Mouse (Mus musculus): ENCODE results near the gene Gapvd1. TPM values are rescaled to one million over a fixed set of nuclear protein-coding genes. Genes with fewer than 3 reads are reported as not detected.

Gene Gapvd1
- polyA plus RNA-seq, 1 experiment: 86.3 TPM

GRCm38 (mm10) chr2:34630445-34630844, 124.6 kb downstream of the Gapvd1 start:
- H3K36me3 ChIP-seq (ENCODE audit: control insufficient read depth, insufficient read depth, low read length, poor library complexity, severe bottlenecking): no peaks in the 10 kb centered on the region
- H3K27ac ChIP-seq (ENCODE audit: insufficient read depth, low read length): no peak overlapping the region
- H3K27me3 ChIP-seq (ENCODE audit: control insufficient read depth, insufficient read depth, low read length, poor library complexity, severe bottlenecking): no peaks in the 10 kb centered on the region
- H3K4me1 ChIP-seq (ENCODE audit: control insufficient read depth, insufficient read depth, low read length): no peaks in the 10 kb centered on the region
- no peak overlapping the region for H3K9ac ChIP-seq (ENCODE audit: low read depth, poor library complexity, severe bottlenecking)
- H3K9me3 ChIP-seq (replicated peaks; ENCODE audit: control insufficient read depth, insufficient read depth, low read length, poor library complexity, severe bottlenecking): no peaks in the 10 kb centered on the region
- TF ChIP-seq CTCF (IDR thresholded peaks at IDR 0.05; ENCODE audit: low read depth, low read length): no peak
- no peak for TF ChIP-seq POLR2A (IDR thresholded peaks at IDR 0.05; ENCODE audit: insufficient read depth, low read length)
- TF ChIP-seq EP300 (IDR thresholded peaks at IDR 0.05; ENCODE audit: insufficient read depth, low read depth, low read length): no peak
- H3K4me3 ChIP-seq (ENCODE audit: low read depth, low read length): no peak overlapping the region

- H3K36me3 ChIP-seq (ENCODE audit: control insufficient read depth, insufficient read depth, low read length, poor library complexity, severe bottlenecking): no peaks in the 10 kb centered on the region
- H3K4me1 ChIP-seq (ENCODE audit: control insufficient read depth, insufficient read depth, low read length): no peaks in the 10 kb centered on the region
- no peak overlapping the region for H3K27ac ChIP-seq (ENCODE audit: insufficient read depth, low read length)
- TF ChIP-seq EP300 (IDR thresholded peaks at IDR 0.05; ENCODE audit: insufficient read depth, low read depth, low read length) (no peak), CTCF (IDR thresholded peaks at IDR 0.05; ENCODE audit: low read depth, low read length) (no peak), POLR2A (IDR thresholded peaks at IDR 0.05; ENCODE audit: insufficient read depth, low read length) (no peak)
- H3K9ac ChIP-seq (ENCODE audit: low read depth, poor library complexity, severe bottlenecking): no peak overlapping the region
- no peaks in the 10 kb centered on the region for H3K27me3 ChIP-seq (ENCODE audit: control insufficient read depth, insufficient read depth, low read length, poor library complexity, severe bottlenecking)
- no peaks in the 10 kb centered on the region for H3K9me3 ChIP-seq (replicated peaks; ENCODE audit: control insufficient read depth, insufficient read depth, low read length, poor library complexity, severe bottlenecking)
- H3K4me3 ChIP-seq (ENCODE audit: low read depth, low read length): no peak overlapping the region
Observed at GRCm38 (mm10) chr2:34629758-34630157, 125.3 kb downstream of the Gapvd1 start.

- no peak overlapping the region for H3K27ac ChIP-seq (ENCODE audit: insufficient read depth, low read length)
- no peaks in the 10 kb centered on the region for H3K9me3 ChIP-seq (replicated peaks; ENCODE audit: control insufficient read depth, insufficient read depth, low read length, poor library complexity, severe bottlenecking)
- no peaks in the 10 kb centered on the region for H3K36me3 ChIP-seq (ENCODE audit: control insufficient read depth, insufficient read depth, low read length, poor library complexity, severe bottlenecking)
- no peaks in the 10 kb centered on the region for H3K4me1 ChIP-seq (ENCODE audit: control insufficient read depth, insufficient read depth, low read length)
- no peak overlapping the region for H3K4me3 ChIP-seq (ENCODE audit: low read depth, low read length)
- no peak overlapping the region for H3K9ac ChIP-seq (ENCODE audit: low read depth, poor library complexity, severe bottlenecking)
- no peaks in the 10 kb centered on the region for H3K27me3 ChIP-seq (ENCODE audit: control insufficient read depth, insufficient read depth, low read length, poor library complexity, severe bottlenecking)
- TF ChIP-seq CTCF (IDR thresholded peaks at IDR 0.05; ENCODE audit: low read depth, low read length) (no peak), POLR2A (IDR thresholded peaks at IDR 0.05; ENCODE audit: insufficient read depth, low read length) (no peak), EP300 (IDR thresholded peaks at IDR 0.05; ENCODE audit: insufficient read depth, low read depth, low read length) (no peak)
Observed at GRCm38 (mm10) chr2:34628903-34629540, 126.0 kb downstream of the Gapvd1 start.

GRCm38 (mm10) chr2:34627328-34628226, 127.5 kb downstream of the Gapvd1 start:
- Histone ChIP-seq H3K9ac (ENCODE audit: low read depth, poor library complexity, severe bottlenecking) (no peak overlapping the region), H3K36me3 (ENCODE audit: control insufficient read depth, insufficient read depth, low read length, poor library complexity, severe bottlenecking) (no peaks in the 10 kb centered on the region), H3K9me3 (replicated peaks; ENCODE audit: control insufficient read depth, insufficient read depth, low read length, poor library complexity, severe bottlenecking) (no peaks in the 10 kb centered on the region), H3K4me1 (ENCODE audit: control insufficient read depth, insufficient read depth, low read length) (no peaks in the 10 kb centered on the region), H3K4me3 (ENCODE audit: low read depth, low read length) (no peak overlapping the region), H3K27ac (ENCODE audit: insufficient read depth, low read length) (no peak overlapping the region), H3K27me3 (ENCODE audit: control insufficient read depth, insufficient read depth, low read length, poor library complexity, severe bottlenecking) (no peaks in the 10 kb centered on the region)
- TF ChIP-seq CTCF (IDR thresholded peaks at IDR 0.05; ENCODE audit: low read depth, low read length) (no peak), POLR2A (IDR thresholded peaks at IDR 0.05; ENCODE audit: insufficient read depth, low read length) (no peak), EP300 (IDR thresholded peaks at IDR 0.05; ENCODE audit: insufficient read depth, low read depth, low read length) (no peak)

Other genes with a start within 250 kb of the Gapvd1 start
- 504 and 519 TPM in 2 replicates for gene Hspa5, start 16.7 kb upstream of the Gapvd1 start, polyA plus RNA-seq (2011; ENCODE audit: insufficient read depth, insufficient read length, low read depth, missing spikeins)
- gene Rabepk, start 44.7 kb upstream of the Gapvd1 start, polyA plus RNA-seq (2011; ENCODE audit: insufficient read depth, insufficient read length, low read depth, missing spikeins): 32.9 TPM in 2 replicates
- 74.5 and 82.0 TPM in 2 replicates for gene Fbxw2, start 71.1 kb upstream of the Gapvd1 start, polyA plus RNA-seq (2011; ENCODE audit: insufficient read depth, insufficient read length, low read depth, missing spikeins)
- 4.6 and 4.7 TPM in 2 replicates for gene Gm34653, start 77.8 kb upstream of the Gapvd1 start, polyA plus RNA-seq (2011; ENCODE audit: insufficient read depth, insufficient read length, low read depth, missing spikeins)
- 1.9 and 7.4 TPM in 2 replicates for gene Cutal, start 119.2 kb upstream of the Gapvd1 start, polyA plus RNA-seq (2011; ENCODE audit: insufficient read depth, insufficient read length, low read depth, missing spikeins)
- gene Psmd5, start 119.7 kb upstream of the Gapvd1 start, polyA plus RNA-seq (2011; ENCODE audit: insufficient read depth, insufficient read length, low read depth, missing spikeins): 63.9 and 77.6 TPM in 2 replicates
- 10.3 and 11.8 TPM in 2 replicates for gene Phf19, start 158.8 kb upstream of the Gapvd1 start, polyA plus RNA-seq (2011; ENCODE audit: insufficient read depth, insufficient read length, low read depth, missing spikeins)
- 1.2 and 5.1 TPM in 2 replicates for gene Traf1, start 206.5 kb upstream of the Gapvd1 start, polyA plus RNA-seq (2011; ENCODE audit: insufficient read depth, insufficient read length, low read depth, missing spikeins)